Mouse (Mus musculus) limb, embryonic 12.5 days (tissue): ENCODE data around the gene Dnah8. TPM values are rescaled to one million over a fixed set of nuclear protein-coding genes. Genes with fewer than 3 reads are reported as not detected.
"Not testable (repeated sequence)": the region's sequence is repeated elsewhere in the genome, so short reads cannot be mapped to it uniquely, and the experiment has no call there.

ENCODE experiments used
- ATAC-seq: fragments of 200-750 bp; cut with Nextera tagmentation; 2 replicates; pipeline ENCODE4 v1.8.0; 2017; ENCODE audit warnings: low read depth, moderate TSS enrichment; ENCODE audit not compliant: insufficient number of reproducible peaks, insufficient read depth, low FRiP score, low TSS enrichment
- H3K27ac ChIP-seq: fragments of 300-500 bp; sonication (generic); 2 replicates; pipeline ENCODE4 v1.5.1; 2016; ENCODE audit warnings: mild to moderate bottlenecking, moderate library complexity
- H3K27me3 ChIP-seq: fragments of 300-500 bp; sonication (generic); 2 replicates; pipeline ENCODE4 v1.6.1; 2016; ENCODE audit warnings: mild to moderate bottlenecking, moderate library complexity
- H3K36me3 ChIP-seq: fragments of 300-500 bp; sonication (generic); 2 replicates; pipeline ENCODE4 v1.6.1; 2016; ENCODE audit warnings: mild to moderate bottlenecking, moderate library complexity
- H3K4me1 ChIP-seq: fragments of 300-500 bp; sonication (generic); replicated peaks from 2 replicates; pipeline ENCODE4 v1.6.1; 2016
- H3K4me2 ChIP-seq: fragments of 300-500 bp; sonication (generic); 2 replicates; pipeline ENCODE4 v1.6.1; 2016; ENCODE audit warnings: mild to moderate bottlenecking, moderate library complexity
- H3K4me3 ChIP-seq: fragments of 300-500 bp; sonication (generic); replicated peaks from 2 replicates; pipeline ENCODE4 v1.5.1; 2016; ENCODE audit warnings: mild to moderate bottlenecking
- H3K9ac ChIP-seq: fragments of 300-500 bp; sonication (generic); replicated peaks from 2 replicates; pipeline ENCODE4 v1.6.1; 2016; ENCODE audit warnings: mild to moderate bottlenecking, moderate library complexity
- H3K9me3 ChIP-seq: fragments of 300-500 bp; sonication (generic); 2 replicates; pipeline ENCODE4 v1.6.1; 2016; ENCODE audit warnings: mild to moderate bottlenecking, moderate library complexity
- WGBS: fragments of 180-500 bp; shearing (Covaris S2); methylation state at CpG from one replicate; pipeline ENCODE4 v1.1.7; 2016; 5-methylcytosine and 5-hydroxymethylcytosine counted together
- polyA plus RNA-seq: library from polyadenylated mRNA; unstranded; fragments of >200 nt; fragmentation: Nextera tagmentation; extraction: Ambion mirVana; gene quantifications from 2 replicates; pipeline ENCODE4 v1.2.1, GENCODE M21; 2016

Dnah8 gene
- polyA plus RNA-seq, 1 experiment from 2014 or later = 1.6 TPM

DNA sequence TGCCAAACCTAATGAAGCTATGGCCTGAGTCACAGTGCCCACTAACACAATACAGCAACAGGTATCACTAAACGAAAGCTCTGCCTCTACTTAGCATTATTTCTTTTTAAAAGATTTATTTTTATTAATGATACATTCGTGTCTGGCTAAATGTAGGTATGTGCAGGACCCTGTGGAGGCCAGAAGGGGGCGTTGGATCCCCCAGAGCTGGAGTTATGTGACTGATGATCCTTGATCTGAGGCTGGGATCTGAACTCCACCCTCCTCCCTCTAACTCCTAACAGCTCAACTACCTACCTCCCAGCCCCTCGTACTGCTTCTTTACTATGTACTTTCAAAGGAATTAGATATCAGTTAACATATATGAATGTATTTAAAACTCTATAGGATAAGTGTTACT, 2.7 kb upstream of the Dnah8 start:
- Histone ChIP-seq H3K27me3 (no peaks in the 10 kb centered on the region), H3K4me3 (no peak overlapping the region), H3K4me2 (no peak overlapping the region), H3K27ac (no peak overlapping the region), H3K36me3 (no peaks in the 10 kb centered on the region), H3K4me1 (peaks cover 11% of the 10 kb centered on the region), H3K9me3 (no peaks in the 10 kb centered on the region), H3K9ac (no peak overlapping the region)
- WGBS = 71% methylated on average over 4 of the region's 4 CpGs
- no peak for ATAC-seq

DNA sequence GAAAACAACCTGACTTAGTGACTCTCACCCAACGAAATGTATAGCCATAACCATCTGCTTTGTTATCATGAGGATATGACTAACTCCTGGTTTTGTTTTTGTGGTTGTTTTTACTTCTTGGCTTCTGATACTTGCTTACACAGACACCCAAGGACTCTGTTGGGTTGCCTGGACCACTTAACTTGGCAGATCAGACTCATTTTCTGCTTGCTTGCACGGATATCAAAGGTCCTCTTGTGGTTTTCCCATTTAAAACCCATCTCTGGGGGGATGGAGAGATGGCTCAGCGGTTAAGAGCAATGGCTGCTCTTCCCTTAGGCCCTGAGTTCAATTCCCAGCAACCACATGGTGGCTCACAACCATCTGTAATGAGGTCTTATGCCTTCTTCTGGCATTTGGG, 954 bp upstream of the Dnah8 start:
- 79% methylated on average over 3 of the region's 3 CpGs for WGBS
- Histone ChIP-seq H3K36me3 (no peaks in the 10 kb centered on the region), H3K27me3 (no peaks in the 10 kb centered on the region), H3K9ac (no peak overlapping the region), H3K4me3 (no peak overlapping the region), H3K4me2 (no peak overlapping the region), H3K4me1 (peaks cover 11% of the 10 kb centered on the region), H3K9me3 (no peaks in the 10 kb centered on the region), H3K27ac (no peak overlapping the region)
- no peak for ATAC-seq

DNA sequence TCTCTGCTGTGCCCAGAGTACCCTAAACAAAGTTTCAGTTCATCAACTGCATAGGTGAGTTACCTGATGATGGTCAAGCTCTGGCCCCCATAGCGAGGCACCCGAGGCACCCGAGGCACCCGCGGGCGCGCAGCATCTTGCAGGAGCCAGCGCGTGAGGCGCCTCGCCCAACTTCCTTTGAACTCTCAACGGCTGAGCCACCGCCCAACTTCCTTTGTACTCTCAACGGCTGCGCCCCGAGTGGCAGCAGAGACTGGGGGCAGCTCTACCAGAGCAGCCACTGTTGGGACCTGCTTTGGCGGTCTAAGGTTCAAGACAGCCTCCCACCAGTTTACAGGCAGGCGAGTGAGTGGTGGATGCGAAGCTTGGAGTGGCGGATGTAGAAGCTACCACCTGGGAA, 2.6 kb downstream of the Dnah8 start, which contains the start of gene Glo1:
Gene Glo1 (minus strand): TSS at position 153 of the 400 bp plus-strand sequence.
- not testable (repeated sequence) for H3K9me3 ChIP-seq, H3K27me3 ChIP-seq

DNA sequence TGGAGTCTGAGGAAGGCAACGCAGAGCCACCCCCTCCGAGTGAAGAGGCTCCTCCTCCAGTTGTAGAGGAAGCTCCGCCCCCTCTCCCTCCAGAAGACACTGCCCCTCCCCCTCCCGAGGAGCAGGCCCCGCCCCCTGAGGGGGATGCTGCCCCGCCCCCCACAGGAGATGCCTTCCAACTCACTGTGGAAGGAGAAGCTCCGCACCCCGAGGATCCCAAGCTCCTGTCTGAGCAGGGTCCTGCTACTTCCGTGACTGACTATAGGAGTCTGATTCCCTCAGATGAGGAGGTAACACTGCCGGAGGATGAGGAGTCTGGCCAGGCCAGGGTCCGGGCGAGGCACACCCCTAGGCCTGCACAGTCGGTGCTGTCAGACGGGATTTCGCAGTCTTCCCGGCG, 11.2 kb downstream of the Dnah8 start:
- ATAC-seq = no peak
- H3K4me3 ChIP-seq = no peak overlapping the region; the same call in 1 of the 2 replicates
- H3K4me2 ChIP-seq = peak overlapping the region; percentile 20

More for the DNA sequence above, 2.6 kb downstream of the Dnah8 start, which contains the start of gene Glo1:
- H3K36me3 ChIP-seq, H3K4me1 ChIP-seq, H3K9ac ChIP-seq, H3K4me2 ChIP-seq, ATAC-seq, H3K27ac ChIP-seq, H3K4me3 ChIP-seq: not testable (repeated sequence)
- no CpG with 5 or more reads among the region's 20 CpGs for WGBS

GRCm38 (mm10) chr17:30637714-30638113, 13.6 kb downstream of the Dnah8 start:
- ATAC-seq = no peak
- no peak overlapping the region for H3K27ac ChIP-seq
- no peak overlapping the region for H3K9ac ChIP-seq
- WGBS = 60% methylated on average over 1 of the region's 1 CpGs
- peaks cover 2% of the 10 kb centered on the region; the same call in 1 of the 2 replicates for H3K27me3 ChIP-seq
- no peaks in the 10 kb centered on the region for H3K4me1 ChIP-seq
- no peak overlapping the region for H3K4me3 ChIP-seq
- no peaks in the 10 kb centered on the region for H3K9me3 ChIP-seq
- H3K36me3 ChIP-seq = no peaks in the 10 kb centered on the region
- H3K4me2 ChIP-seq = no peak overlapping the region

More for the DNA sequence above, 11.2 kb downstream of the Dnah8 start:
- no peaks in the 10 kb centered on the region for H3K36me3 ChIP-seq
- 25% methylated on average over 17 of the region's 17 CpGs for WGBS
- no peaks in the 10 kb centered on the region for H3K4me1 ChIP-seq
- no peaks in the 10 kb centered on the region for H3K9me3 ChIP-seq
- H3K9ac ChIP-seq = no peak overlapping the region
- no peak overlapping the region for H3K27ac ChIP-seq
- H3K27me3 ChIP-seq = peaks cover 2% of the 10 kb centered on the region; the same call in 1 of the 2 replicates

DNA sequence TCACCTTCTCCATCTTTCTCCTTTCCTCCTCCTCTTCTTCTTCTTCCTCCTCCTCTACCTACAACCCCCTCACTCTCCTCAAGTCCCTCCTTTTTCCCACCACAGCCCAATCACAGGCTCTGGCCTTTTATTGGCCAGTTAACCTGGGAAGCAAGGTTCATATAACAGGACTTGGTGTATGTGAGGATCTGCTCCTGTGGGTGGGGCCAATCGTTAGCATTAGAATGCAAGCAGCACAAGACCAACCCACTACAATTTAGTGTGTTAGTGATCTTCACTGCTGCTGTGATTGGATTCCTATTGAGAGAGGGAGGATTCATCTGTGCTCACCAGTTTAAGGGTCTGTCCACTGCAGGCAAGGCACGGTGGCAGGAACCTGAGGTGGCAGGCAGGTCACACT, 14.8 kb downstream of the Dnah8 start:
- Histone ChIP-seq H3K4me2 (no peak overlapping the region), H3K9ac (no peak overlapping the region), H3K4me1 (no peaks in the 10 kb centered on the region), H3K4me3 (no peak overlapping the region), H3K27me3 (peaks cover 2% of the 10 kb centered on the region; the same call in 1 of the 2 replicates), H3K27ac (no peak overlapping the region), H3K9me3 (no peaks in the 10 kb centered on the region), H3K36me3 (no peaks in the 10 kb centered on the region)
- WGBS = 47% methylated on average over 2 of the region's 2 CpGs
- ATAC-seq = no peak

- WGBS = 91% methylated on average over 5 of the region's 5 CpGs
- no peak overlapping the region for H3K4me3 ChIP-seq
Observed at GRCm38 (mm10) chr17:30640896-30641295, 16.7 kb downstream of the Dnah8 start.

GRCm38 (mm10) chr17:30648770-30649169, 24.6 kb downstream of the Dnah8 start:
- 97% methylated on average over 3 of the region's 3 CpGs for WGBS
- H3K9ac ChIP-seq = no peak overlapping the region
- no peaks in the 10 kb centered on the region for H3K36me3 ChIP-seq
- H3K9me3 ChIP-seq = peaks cover 7% of the 10 kb centered on the region
- H3K4me1 ChIP-seq = no peaks in the 10 kb centered on the region
- H3K4me2 ChIP-seq = no peak overlapping the region
- ATAC-seq = no peak
- no peak overlapping the region for H3K27ac ChIP-seq
- no peak overlapping the region for H3K4me3 ChIP-seq
- no peaks in the 10 kb centered on the region for H3K27me3 ChIP-seq

More at GRCm38 (mm10) chr17:30640896-30641295, 16.7 kb downstream of the Dnah8 start:
- H3K36me3 ChIP-seq = no peaks in the 10 kb centered on the region
- H3K9ac ChIP-seq = no peak overlapping the region
- no peaks in the 10 kb centered on the region for H3K9me3 ChIP-seq
- no peak for ATAC-seq
- no peaks in the 10 kb centered on the region for H3K4me1 ChIP-seq
- no peak overlapping the region for H3K4me2 ChIP-seq
- H3K27ac ChIP-seq = no peak overlapping the region
- peaks cover 2% of the 10 kb centered on the region; the same call in 1 of the 2 replicates for H3K27me3 ChIP-seq

GRCm38 (mm10) chr17:30653010-30653409, 28.9 kb downstream of the Dnah8 start:
- no peak overlapping the region for H3K9ac ChIP-seq
- H3K27ac ChIP-seq = no peak overlapping the region
- 0 out of 2 replicates have a peak, but pooled peaks cover 3% of the 10 kb centered on the region for H3K4me1 ChIP-seq
- no peak overlapping the region for H3K4me3 ChIP-seq
- H3K36me3 ChIP-seq = no peaks in the 10 kb centered on the region
- peaks cover 7% of the 10 kb centered on the region for H3K9me3 ChIP-seq
- no peaks in the 10 kb centered on the region for H3K27me3 ChIP-seq
- WGBS = 87% methylated on average over 6 of the region's 6 CpGs
- H3K4me2 ChIP-seq = no peak overlapping the region
- ATAC-seq = no peak

GRCm38 (mm10) chr17:30657530-30658151, 33.5 kb downstream of the Dnah8 start:
- H3K36me3 ChIP-seq = no peaks in the 10 kb centered on the region
- H3K27ac ChIP-seq = peak overlapping the region; percentile 77
- no peaks in the 10 kb centered on the region; the same call in 1 of the 2 replicates for H3K9me3 ChIP-seq
- 0 out of 2 replicates have a peak overlapping the region, but pooled peaks have one; percentile 37 for H3K9ac ChIP-seq
- WGBS = 58% methylated on average over 8 of the region's 8 CpGs
- peak overlapping the region; percentile 53 for H3K4me2 ChIP-seq
- no peak for ATAC-seq
- H3K27me3 ChIP-seq = no peaks in the 10 kb centered on the region
- H3K4me1 ChIP-seq = peaks cover 21% of the 10 kb centered on the region
- H3K4me3 ChIP-seq = peak overlapping the region; percentile 39

- Histone ChIP-seq H3K4me3 (peak overlapping the region; percentile 39), H3K27ac (peak overlapping the region; percentile 77), H3K9me3 (no peaks in the 10 kb centered on the region), H3K36me3 (no peaks in the 10 kb centered on the region), H3K4me2 (peak overlapping the region; percentile 53), H3K27me3 (no peaks in the 10 kb centered on the region), H3K9ac (0 out of 2 replicates have a peak overlapping the region, but pooled peaks have one; percentile 37), H3K4me1 (peaks cover 21% of the 10 kb centered on the region)
- ATAC-seq = peak; percentile 89; the same call in 1 of the 2 replicates
- 12% methylated on average over 13 of the region's 13 CpGs for WGBS
Observed at GRCm38 (mm10) chr17:30658152-30658544, 34.0 kb downstream of the Dnah8 start.
